Mouse (Mus musculus) stomach, embryonic 15.5 days (tissue): Measurements from ENCODE around the gene Pafah1b3. TPM values are rescaled to one million over a fixed set of nuclear protein-coding genes. Genes with fewer than 3 reads are reported as not detected.
A peak's percentile ranks its signal among the peaks of the same experiment; 100 is the strongest.

ENCODE experiments used
- ATAC-seq: fragments of 200-750 bp; cut with Nextera tagmentation; 2 replicates; pipeline ENCODE4 v1.8.0; 2017; ENCODE audit warnings: low read depth, moderate number of reproducible peaks, moderate TSS enrichment; ENCODE audit not compliant: insufficient read depth, low FRiP score
- H3K27ac ChIP-seq: fragments of 300-500 bp; sonication (generic); 2 replicates; pipeline ENCODE4 v1.5.1; 2015; ENCODE audit warnings: mild to moderate bottlenecking, inconsistent platforms
- H3K27me3 ChIP-seq: fragments of 300-500 bp; sonication (generic); replicated peaks from 2 replicates; pipeline ENCODE4 v1.6.1; 2015; ENCODE audit warnings: inconsistent platforms
- H3K36me3 ChIP-seq: fragments of 300-500 bp; sonication (generic); 2 replicates; pipeline ENCODE4 v1.6.1; 2015; ENCODE audit warnings: inconsistent platforms
- H3K4me1 ChIP-seq: fragments of 300-500 bp; sonication (generic); 2 replicates; pipeline ENCODE4 v1.6.1; 2015; ENCODE audit warnings: inconsistent platforms
- H3K4me2 ChIP-seq: fragments of 300-500 bp; sonication (generic); 2 replicates; pipeline ENCODE4 v1.6.1; 2015; ENCODE audit warnings: mild to moderate bottlenecking, inconsistent platforms
- H3K4me3 ChIP-seq: fragments of 300-500 bp; sonication (generic); replicated peaks from 2 replicates; pipeline ENCODE4 v1.5.1; 2015; ENCODE audit warnings: inconsistent platforms
- H3K9ac ChIP-seq: fragments of 300-500 bp; sonication (generic); 2 replicates; pipeline ENCODE4 v1.6.1; 2015; ENCODE audit warnings: inconsistent platforms
- H3K9me3 ChIP-seq: fragments of 300-500 bp; sonication (generic); 2 replicates; pipeline ENCODE4 v1.6.1; 2016; ENCODE audit warnings: inconsistent platforms
- WGBS: fragments of 180-500 bp; shearing (Covaris S2); methylation state at CpG from one replicate; pipeline ENCODE4 v1.1.7; 2015; 5-methylcytosine and 5-hydroxymethylcytosine counted together
- polyA plus RNA-seq: library from polyadenylated mRNA; unstranded; fragments of >200 nt; fragmentation: Nextera tagmentation; extraction: Ambion mirVana; gene quantifications from 2 replicates; pipeline ENCODE4 v1.2.1, GENCODE M21; 2015

Gene Pafah1b3
- polyA plus RNA-seq, 1 experiment from 2014 or later: 201 TPM

- H3K27ac ChIP-seq: peak overlapping the region; percentile 100
- H3K9ac ChIP-seq: peak overlapping the region; percentile 33
- H3K4me2 ChIP-seq: peak overlapping the region; percentile 87
- no peaks in the 10 kb centered on the region for H3K27me3 ChIP-seq
- peak overlapping the region; percentile 71 for H3K4me3 ChIP-seq
- no peaks in the 10 kb centered on the region for H3K9me3 ChIP-seq
- peaks cover 65% of the 10 kb centered on the region for H3K4me1 ChIP-seq
- ATAC-seq: peak; percentile 36
- H3K36me3 ChIP-seq: no peaks in the 10 kb centered on the region
- WGBS: under 1% methylated on average over 47 of the region's 49 CpGs
These were observed 18.5 kb downstream of the Pafah1b3 start for GRCm38 (mm10) chr7:25279076-25279860.

- peak; percentile 65 for ATAC-seq
- WGBS: under 1% methylated on average over 58 of the region's 60 CpGs
- Histone ChIP-seq H3K4me2 (peak overlapping the region; percentile 87), H3K27ac (peak overlapping the region; percentile 100), H3K27me3 (no peaks in the 10 kb centered on the region), H3K4me3 (peak overlapping the region; percentile 71), H3K9me3 (no peaks in the 10 kb centered on the region), H3K4me1 (peaks cover 62% of the 10 kb centered on the region), H3K9ac (peak overlapping the region; percentile 65), H3K36me3 (0 out of 2 replicates have a peak, but pooled peaks cover 5% of the 10 kb centered on the region)
These were observed 19.3 kb downstream of the Pafah1b3 start for GRCm38 (mm10) chr7:25278341-25279075.

- peaks cover 60% of the 10 kb centered on the region for H3K4me1 ChIP-seq
- ATAC-seq: no peak
- no peaks in the 10 kb centered on the region for H3K27me3 ChIP-seq
- peak overlapping the region; percentile 71 for H3K4me3 ChIP-seq
- H3K27ac ChIP-seq: peak overlapping the region; percentile 100
- H3K9ac ChIP-seq: peak overlapping the region; percentile 1; the same call in 1 of the 2 replicates
- H3K36me3 ChIP-seq: peaks cover 10% of the 10 kb centered on the region; the same call in 1 of the 2 replicates
- 8% methylated on average over 4 of the region's 4 CpGs for WGBS
- no peaks in the 10 kb centered on the region for H3K9me3 ChIP-seq
- peak overlapping the region; percentile 87 for H3K4me2 ChIP-seq
These were observed 19.8 kb downstream of the Pafah1b3 start for GRCm38 (mm10) chr7:25277998-25278340.

GRCm38 (mm10) chr7:25277405-25277804, 20.4 kb downstream of the Pafah1b3 start:
- peak overlapping the region; percentile 1; the same call in 1 of the 2 replicates for H3K9ac ChIP-seq
- 77% methylated on average over 4 of the region's 4 CpGs for WGBS
- H3K9me3 ChIP-seq: no peaks in the 10 kb centered on the region
- H3K4me2 ChIP-seq: peak overlapping the region; percentile 87
- H3K36me3 ChIP-seq: peaks cover 16% of the 10 kb centered on the region
- H3K27me3 ChIP-seq: no peaks in the 10 kb centered on the region
- H3K4me1 ChIP-seq: peaks cover 61% of the 10 kb centered on the region
- no peak for ATAC-seq
- peak overlapping the region; percentile 100 for H3K27ac ChIP-seq
- peak overlapping the region; percentile 71; the same call in 1 of the 2 replicates for H3K4me3 ChIP-seq

- Histone ChIP-seq H3K4me1 (peaks cover 51% of the 10 kb centered on the region), H3K9ac (peak overlapping the region; percentile 34; the same call in 1 of the 2 replicates), H3K27me3 (no peaks in the 10 kb centered on the region), H3K9me3 (no peaks in the 10 kb centered on the region), H3K4me3 (no peak overlapping the region), H3K27ac (peak overlapping the region; percentile 100), H3K4me2 (no peak overlapping the region), H3K36me3 (peaks cover 19% of the 10 kb centered on the region)
- WGBS: 47% methylated on average over 9 of the region's 9 CpGs
- ATAC-seq: no peak
These were observed 22.1 kb downstream of the Pafah1b3 start for GRCm38 (mm10) chr7:25275555-25276298.

- Histone ChIP-seq H3K27ac (peak overlapping the region; percentile 100), H3K4me3 (no peak overlapping the region), H3K4me2 (no peak overlapping the region), H3K4me1 (peaks cover 49% of the 10 kb centered on the region), H3K9me3 (no peaks in the 10 kb centered on the region), H3K27me3 (no peaks in the 10 kb centered on the region), H3K36me3 (peaks cover 19% of the 10 kb centered on the region), H3K9ac (0 out of 2 replicates have a peak overlapping the region, but pooled peaks have one; percentile 1)
- ATAC-seq: no peak
- WGBS: 80% methylated on average over 3 of the region's 3 CpGs
These were observed 22.8 kb downstream of the Pafah1b3 start for GRCm38 (mm10) chr7:25274996-25275395.

- Histone ChIP-seq H3K4me3 (no peak overlapping the region), H3K9ac (0 out of 2 replicates have a peak overlapping the region, but pooled peaks have one; percentile 1), H3K4me2 (no peak overlapping the region), H3K27ac (peak overlapping the region; percentile 100; the same call in 1 of the 2 replicates), H3K9me3 (no peaks in the 10 kb centered on the region), H3K27me3 (no peaks in the 10 kb centered on the region), H3K36me3 (peaks cover 19% of the 10 kb centered on the region), H3K4me1 (peaks cover 50% of the 10 kb centered on the region)
- 31% methylated on average over 5 of the region's 5 CpGs for WGBS
- no peak for ATAC-seq
These were observed 23.2 kb downstream of the Pafah1b3 start for GRCm38 (mm10) chr7:25274571-25274970.

- Histone ChIP-seq H3K4me2 (no peak overlapping the region), H3K27me3 (no peaks in the 10 kb centered on the region), H3K9me3 (no peaks in the 10 kb centered on the region), H3K9ac (no peak overlapping the region), H3K36me3 (peaks cover 19% of the 10 kb centered on the region), H3K4me3 (no peak overlapping the region), H3K27ac (no peak overlapping the region; the same call in 1 of the 2 replicates), H3K4me1 (peaks cover 59% of the 10 kb centered on the region)
- WGBS: 83% methylated on average over 22 of the region's 22 CpGs
- peak; percentile 44; the same call in 1 of the 2 replicates for ATAC-seq
These were observed 24.2 kb downstream of the Pafah1b3 start for GRCm38 (mm10) chr7:25273259-25274241.

GRCm38 (mm10) chr7:25272445-25273258, 25.1 kb downstream of the Pafah1b3 start:
- Histone ChIP-seq H3K4me1 (peaks cover 56% of the 10 kb centered on the region), H3K9ac (no peak overlapping the region), H3K27me3 (no peaks in the 10 kb centered on the region), H3K4me3 (no peak overlapping the region), H3K9me3 (no peaks in the 10 kb centered on the region), H3K36me3 (peaks cover 19% of the 10 kb centered on the region), H3K4me2 (no peak overlapping the region), H3K27ac (no peak overlapping the region)
- WGBS: 85% methylated on average over 38 of the region's 38 CpGs
- no peak for ATAC-seq
